Mouse (Mus musculus) liver, postnatal 0 days (tissue): ENCODE measurements at regions not wholly inside any gene's neighbourhood (a gene's known extent, or its start where the extent isn't known, plus 50 kb on each side); places are given as distances from the start of the nearest gene placed in this dataset.
"Not testable (repeated sequence)": the region's sequence is repeated elsewhere in the genome, so short reads cannot be mapped to it uniquely, and the experiment has no call there.

Experiments
- CTCF ChIP-seq: sonication (generic); IDR thresholded peaks from 2 replicates; pipeline ENCODE4 v1.5.1; 2016; ENCODE audit warnings: antibody characterized with exemption, low read depth
- EP300 ChIP-seq: IDR thresholded peaks from 2 replicates; pipeline ENCODE4 v1.6.1; 2016; ENCODE audit warnings: antibody characterized with exemption, low read depth, mild to moderate bottlenecking

GRCm38 (mm10) chr12:19289038-19289437, 665.3 kb upstream of the Gm21863 start:
- not testable (repeated sequence) for TF ChIP-seq CTCF, EP300
